Comparison of ENCODE assay signal across 1 mouse cellular context in the genomic region with DNA sequence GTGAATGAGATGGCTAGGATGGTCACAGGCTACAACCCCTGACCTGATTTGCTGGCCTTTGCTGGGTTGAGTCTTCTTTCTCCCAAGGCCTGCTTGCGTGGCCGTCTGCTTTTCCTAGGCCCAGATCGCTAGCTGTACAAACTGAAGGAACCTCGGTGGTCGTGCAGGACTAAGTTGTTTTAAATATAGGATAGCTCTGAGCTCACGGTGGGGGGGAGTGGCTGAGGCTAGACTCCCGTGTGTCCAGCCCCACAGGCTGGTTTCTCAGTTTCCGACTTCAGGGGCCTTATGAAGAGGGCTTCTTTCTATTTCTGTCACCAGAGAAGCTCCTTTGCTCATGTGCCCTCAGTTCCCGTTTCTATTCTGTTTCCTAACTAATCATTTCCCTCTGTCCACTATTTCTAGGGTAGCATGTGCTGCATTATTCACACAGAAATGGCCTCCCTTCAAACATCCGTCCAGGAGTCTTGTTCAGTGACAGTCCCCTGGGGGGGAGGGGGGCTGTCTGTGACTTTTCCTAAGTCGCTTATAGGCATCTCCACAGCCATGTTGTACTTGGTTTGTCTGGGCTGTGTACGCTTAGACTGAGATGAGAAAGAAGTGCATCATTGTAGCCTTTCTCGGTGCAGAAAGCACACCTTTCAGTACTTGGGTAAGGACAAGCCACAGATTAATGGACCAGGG.
TF ChIP-seq lines count a peak whose summit lies in the region.

No protein-coding gene starts in this region.

TF ChIP-seq in CH12.LX, 34 proteins besides CTCF, POLR2A, EP300 and RAD21 (continued from another document):
- TF ChIP-seq TCF12 (IDR thresholded peaks at IDR 0.05; ENCODE audit: low read depth, low read length) (peak; percentile 47; the same call in 1 of the 2 replicates), MYC (IDR thresholded peaks at IDR 0.05; ENCODE audit: low read depth, low read length) (peak; percentile 78; the same call in 1 of the 2 replicates), CHD2 (IDR thresholded peaks at IDR 0.05; ENCODE audit: low read length) (peak; percentile 35; the same call in 1 of the 2 replicates)
